Mouse (Mus musculus) gastrocnemius, postnatal 4 days (tissue): ENCODE measurements around the gene Sort1. TPM values are rescaled to one million over a fixed set of nuclear protein-coding genes. Genes with fewer than 3 reads are reported as not detected.

Experiments
- DNase-seq, 2 experiments: peaks; one replicate each; pipeline ENCODE4 v3.0.0; 2021 to 2022; ENCODE audit warnings: low spot score in 2 of 2, mixed read lengths in 2 of 2
- total RNA-seq, 2 experiments: library from RNA; stranded (reverse); gene quantifications; 2 replicates each; pipeline ENCODE4 v1.2.3; 2021

Sort1 gene
- total RNA-seq, 2 experiments from 2014 or later = 54.6 to 59.9 TPM

- DNase-seq = no peak
These were observed 10.5 kb downstream of the Sort1 start for GRCm38 (mm10) chr3:108294398-108294797.

GRCm38 (mm10) chr3:108295379-108296219 is 11.7 kb downstream of the Sort1 start:
- peak in 1 of 2 experiments; percentile 27 for DNase-seq

- DNase-seq = peak in 1 of 2 experiments; percentile 51
These were observed 12.6 kb downstream of the Sort1 start for GRCm38 (mm10) chr3:108296220-108297049.

GRCm38 (mm10) chr3:108297050-108297419 is 13.2 kb downstream of the Sort1 start:
- DNase-seq = no peak

GRCm38 (mm10) chr3:108297603-108298553 is 14.0 kb downstream of the Sort1 start:
- no peak for DNase-seq

GRCm38 (mm10) chr3:108300455-108301030 is 16.7 kb downstream of the Sort1 start:
- DNase-seq = no peak

GRCm38 (mm10) chr3:108303683-108304082 is 19.8 kb downstream of the Sort1 start:
- no peak for DNase-seq

- no peak for DNase-seq
These were observed 20.9 kb downstream of the Sort1 start for GRCm38 (mm10) chr3:108304747-108305146.

GRCm38 (mm10) chr3:108306387-108306786 is 22.5 kb downstream of the Sort1 start:
- DNase-seq = no peak

GRCm38 (mm10) chr3:108307485-108307884 is 23.6 kb downstream of the Sort1 start:
- DNase-seq = no peak

- peak in 1 of 2 experiments; percentile 43 for DNase-seq
These were observed 27.0 kb downstream of the Sort1 start for GRCm38 (mm10) chr3:108310921-108311341.

GRCm38 (mm10) chr3:108311688-108312087 is 27.8 kb downstream of the Sort1 start:
- no peak for DNase-seq

- DNase-seq = no peak
These were observed 28.5 kb downstream of the Sort1 start for GRCm38 (mm10) chr3:108312414-108312813.

GRCm38 (mm10) chr3:108313138-108313537 is 29.3 kb downstream of the Sort1 start:
- DNase-seq = no peak

- no peak for DNase-seq
These were observed 30.3 kb downstream of the Sort1 start for GRCm38 (mm10) chr3:108314038-108314675.

- DNase-seq = no peak
These were observed 34.6 kb downstream of the Sort1 start for GRCm38 (mm10) chr3:108318517-108318916.

GRCm38 (mm10) chr3:108321671-108322070 is 37.8 kb downstream of the Sort1 start:
- no peak for DNase-seq

- DNase-seq = no peak
These were observed 38.3 kb downstream of the Sort1 start for GRCm38 (mm10) chr3:108322136-108322535.

- peak in 1 of 2 experiments; percentile 36 for DNase-seq
These were observed 39.1 kb downstream of the Sort1 start for GRCm38 (mm10) chr3:108322962-108323361.

- DNase-seq = no peak
These were observed 41.0 kb downstream of the Sort1 start for GRCm38 (mm10) chr3:108324837-108325236.
